Mouse (Mus musculus) liver, embryonic 15.5 days (tissue): ENCODE data around the gene Cyb5b. TPM values are rescaled to one million over a fixed set of nuclear protein-coding genes. Genes with fewer than 3 reads are reported as not detected.

Experiments
- polyA plus RNA-seq: library from polyadenylated mRNA; unstranded; fragments of >200 nt; fragmentation: Nextera tagmentation; extraction: Ambion mirVana; gene quantifications from 2 replicates; pipeline ENCODE4 v1.2.1, GENCODE M21; 2015

Gene Cyb5b
- polyA plus RNA-seq, 1 experiment from 2014 or later = 24.5 TPM

Other genes with a start within 250 kb of the Cyb5b start
- gene Sntb2, start 214.9 kb upstream of the Cyb5b start, polyA plus RNA-seq = 1.3 and 1.6 TPM in 2 replicates
- 20.1 and 23.7 TPM in 2 replicates for gene Vps4a, start 119.4 kb upstream of the Cyb5b start, polyA plus RNA-seq
- 16.5 and 19.2 TPM in 2 replicates for gene Pdf, start 102.0 kb upstream of the Cyb5b start, polyA plus RNA-seq
- gene Cog8, start 94.0 kb upstream of the Cyb5b start, polyA plus RNA-seq = 17.9 and 19.8 TPM in 2 replicates
- gene Nip7, start 93.8 kb upstream of the Cyb5b start, polyA plus RNA-seq = 33.9 and 37.4 TPM in 2 replicates
- gene Tmed6, start 85.0 kb upstream of the Cyb5b start, polyA plus RNA-seq = 4.1 and 5.2 TPM in 2 replicates
- 6.4 and 6.8 TPM in 2 replicates for gene Terf2, start 54.1 kb upstream of the Cyb5b start, polyA plus RNA-seq
- 1.3 and 1.6 TPM in 2 replicates for gene Nfat5, start 142.8 kb downstream of the Cyb5b start, polyA plus RNA-seq